Comparison of ENCODE assay signal across 8 mouse cellular contexts in the genomic region with DNA sequence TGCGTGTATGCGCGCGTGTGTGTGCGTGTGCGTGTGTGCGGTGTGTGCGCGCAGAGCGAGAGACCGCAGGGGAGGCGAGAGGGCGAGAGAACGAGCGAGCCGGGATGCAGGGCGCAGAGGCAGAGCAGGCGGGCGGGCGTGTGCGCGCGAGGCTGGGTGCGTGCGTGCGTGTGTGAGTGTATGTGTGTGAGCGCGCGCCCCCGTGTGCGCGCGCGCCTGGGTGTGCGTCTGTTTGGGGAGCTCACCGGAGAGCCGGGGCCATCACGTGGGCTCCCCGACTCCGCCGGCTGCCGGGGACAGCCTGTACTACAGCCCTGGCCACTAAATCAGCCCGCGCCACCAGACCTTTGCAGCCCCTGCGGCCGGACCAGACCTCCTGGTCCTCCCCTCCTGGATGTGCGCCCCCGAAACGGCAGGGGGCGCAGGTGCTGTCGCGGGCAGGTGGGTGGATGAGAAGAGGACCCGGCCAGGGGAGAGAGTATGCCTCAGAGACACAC.
DNase-seq lines count a peak whose midpoint lies in the region; ATAC-seq and TF ChIP-seq lines count a peak whose summit lies in the region.

No protein-coding gene starts in this region.

- peak overlapping the region; percentile 66 for H3K9ac ChIP-seq in midbrain, embryonic 11.5 days (ENCODE audit: low read length)

- peak; percentile 61 for DNase-seq in 3T3-L1 (ENCODE audit: low read depth, low spot score)
- peak; percentile 26 for DNase-seq in adrenal gland, adult 8-10 months
- peak; percentile 89 for DNase-seq in embryonic facial prominence, embryonic 10.5 days (ENCODE audit: low spot score)
- peak; percentile 62 to 76 for DNase-seq in heart, adult 18-20 months
- peak; percentile 55 for DNase-seq in kidney, adult 11 months
- DNase-seq in limb, embryonic 10.5 days (ENCODE audit: low spot score) = peak; percentile 89
- DNase-seq in midbrain, embryonic 11.5 days (ENCODE audit: low spot score, missing footprints) = peak; percentile 99
- peak in 1 of 2 experiments; percentile 25 for DNase-seq in spleen, adult 2 months (ENCODE audit: low read depth in 1 of 2, low spot score in 2 of 2)

- peaks cover 41% of the 10 kb centered on the region for H3K4me1 ChIP-seq in embryonic facial prominence, embryonic 10.5 days
- peaks cover 44% of the 10 kb centered on the region for H3K4me1 ChIP-seq in limb, embryonic 10.5 days
- peaks cover 12% of the 10 kb centered on the region for H3K4me1 ChIP-seq in midbrain, embryonic 11.5 days (ENCODE audit: control insufficient read depth, insufficient read depth, low read length)
- peaks cover 24% of the 10 kb centered on the region for H3K4me1 ChIP-seq in spleen, adult 2 months (ENCODE audit: control insufficient read depth, insufficient read depth, insufficient read length)

- peak overlapping the region; percentile 99 for H3K4me2 ChIP-seq in midbrain, embryonic 11.5 days

- peaks cover 76% of the 10 kb centered on the region for H3K27me3 ChIP-seq in embryonic facial prominence, embryonic 10.5 days (replicated peaks; ENCODE audit: low read depth, poor library complexity, severe bottlenecking)
- H3K27me3 ChIP-seq in limb, embryonic 10.5 days (ENCODE audit: low read depth, poor library complexity, severe bottlenecking) = peaks cover 72% of the 10 kb centered on the region
- peaks cover 39% of the 10 kb centered on the region for H3K27me3 ChIP-seq in midbrain, embryonic 11.5 days (ENCODE audit: control insufficient read depth, insufficient read depth, low read length)
- peaks cover 33% of the 10 kb centered on the region for H3K27me3 ChIP-seq in spleen, adult 2 months (ENCODE audit: control insufficient read depth, insufficient read depth, low read length)

- peak; percentile 92 for ATAC-seq in midbrain, embryonic 11.5 days (ENCODE audit: low FRiP score)

- no peaks in the 10 kb centered on the region for H3K36me3 ChIP-seq in embryonic facial prominence, embryonic 10.5 days (replicated peaks)
- no peaks in the 10 kb centered on the region for H3K36me3 ChIP-seq in limb, embryonic 10.5 days
- H3K36me3 ChIP-seq in midbrain, embryonic 11.5 days (ENCODE audit: control insufficient read depth, insufficient read depth, low read length) = no peaks in the 10 kb centered on the region
- H3K36me3 ChIP-seq in spleen, adult 2 months (ENCODE audit: control insufficient read depth, insufficient read depth, low read length) = no peaks in the 10 kb centered on the region

- H3K9me3 ChIP-seq in embryonic facial prominence, embryonic 10.5 days = no peaks in the 10 kb centered on the region
- no peaks in the 10 kb centered on the region for H3K9me3 ChIP-seq in limb, embryonic 10.5 days (replicated peaks)
- no peaks in the 10 kb centered on the region for H3K9me3 ChIP-seq in midbrain, embryonic 11.5 days (ENCODE audit: control insufficient read depth, low read length)

- H3K27ac ChIP-seq in embryonic facial prominence, embryonic 10.5 days (replicated peaks) = peak overlapping the region; percentile 75
- peak overlapping the region; percentile 79 for H3K27ac ChIP-seq in limb, embryonic 10.5 days
- no peak overlapping the region for H3K27ac ChIP-seq in midbrain, embryonic 11.5 days (ENCODE audit: low read depth, low read length)
- no peak overlapping the region for H3K27ac ChIP-seq in spleen, adult 2 months (ENCODE audit: insufficient read depth, low read length)

- WGBS in embryonic facial prominence, embryonic 10.5 days = under 1% methylated on average over 53 of the region's 53 CpGs
- 0% methylated on average over 53 of the region's 53 CpGs for WGBS in limb, embryonic 10.5 days
- WGBS in midbrain, embryonic 11.5 days = under 1% methylated on average over 48 of the region's 53 CpGs
- WGBS in spleen, adult 2 months = 1% methylated on average over 53 of the region's 53 CpGs

- H3K4me3 ChIP-seq in embryonic facial prominence, embryonic 10.5 days = peak overlapping the region; percentile 72
- H3K4me3 ChIP-seq in limb, embryonic 10.5 days = peak overlapping the region; percentile 75
- H3K4me3 ChIP-seq in midbrain, embryonic 11.5 days (ENCODE audit: low read depth, low read length) = peak overlapping the region; percentile 64
- H3K4me3 ChIP-seq in spleen, adult 2 months (ENCODE audit: extremely low read depth, insufficient read depth, insufficient read length) = peak overlapping the region; percentile 67

- no peak for TF ChIP-seq POLR2A in spleen, adult 2 months (IDR thresholded peaks at IDR 0.05; ENCODE audit: low read depth, low read length)

- TF ChIP-seq CTCF in spleen, adult 2 months (IDR thresholded peaks at IDR 0.05; ENCODE audit: extremely low read depth, insufficient read depth, insufficient read length, insufficient replicate concordance) = peak; percentile 23; the same call in 1 of the 2 replicates

Comparison
In these comparisons a context has a peak if more than half of its experiments do, and no peak if none do; other contexts are left out.
1. H3K27ac ChIP-seq: peak in embryonic facial prominence, embryonic 10.5 days (single experiment) and limb, embryonic 10.5 days (single experiment); none in midbrain, embryonic 11.5 days (single experiment) and spleen, adult 2 months (single experiment).
2. Peak in every context shown above with its lines, with median percentiles within 50 percentile points of each other: H3K4me3 ChIP-seq.